Mouse (Mus musculus): ENCODE data around the gene Ctnna3.

GRCm38 (mm10) chr10:63972300-63972699 lies 542.4 kb downstream of the Ctnna3 start:
- TF ChIP-seq CTCF (IDR thresholded peaks at IDR 0.05; ENCODE audit: low read depth, low read length) (no peak), POLR2A (IDR thresholded peaks at IDR 0.05; ENCODE audit: extremely low read depth, insufficient read depth, low read length) (no peak)
